Mouse (Mus musculus) embryonic facial prominence, embryonic 14.5 days (tissue): ENCODE measurements around the gene Gata5. TPM values are rescaled to one million over a fixed set of nuclear protein-coding genes. Genes with fewer than 3 reads are reported as not detected.

ENCODE experiments used
- ATAC-seq: fragments of 200-750 bp; cut with Nextera tagmentation; 2 replicates; pipeline ENCODE4 v1.8.0; 2017; ENCODE audit warnings: low read depth, moderate number of reproducible peaks, moderate TSS enrichment
- DNase-seq: peaks from one replicate; pipeline ENCODE4 v3.0.0-alpha.2; 2015; ENCODE audit warnings: low spot score
- H3K27ac ChIP-seq: fragments of 300-500 bp; sonication (generic); replicated peaks from 2 replicates; pipeline ENCODE4 v1.5.1; 2014; ENCODE audit warnings: low read depth, mild to moderate bottlenecking, low read length, moderate library complexity
- H3K27me3 ChIP-seq: fragments of 300-500 bp; sonication (generic); replicated peaks from 2 replicates; pipeline ENCODE4 v1.6.1; 2014; ENCODE audit warnings: low read length; ENCODE audit not compliant: control insufficient read depth, insufficient read depth
- H3K36me3 ChIP-seq: fragments of 300-500 bp; sonication (generic); 2 replicates; pipeline ENCODE4 v1.6.1; 2014; ENCODE audit warnings: low read length, mixed read lengths; ENCODE audit not compliant: control insufficient read depth, insufficient read depth
- H3K4me1 ChIP-seq: fragments of 300-500 bp; sonication (generic); 2 replicates; pipeline ENCODE4 v1.6.1; 2014; ENCODE audit warnings: antibody characterized with exemption, low read length; ENCODE audit not compliant: control insufficient read depth, insufficient read depth
- H3K4me2 ChIP-seq: fragments of 300-500 bp; sonication (generic); 2 replicates; pipeline ENCODE4 v1.6.1; 2014; ENCODE audit warnings: low read depth, mild to moderate bottlenecking, low read length, moderate library complexity, mixed read lengths
- H3K4me3 ChIP-seq: fragments of 300-500 bp; sonication (generic); 2 replicates; pipeline ENCODE4 v1.5.1; 2014; ENCODE audit warnings: low read depth, mild to moderate bottlenecking, low read length
- H3K9ac ChIP-seq: fragments of 300-500 bp; sonication (generic); 2 replicates; pipeline ENCODE4 v1.6.1; 2014; ENCODE audit warnings: low read depth, mild to moderate bottlenecking, low read length, moderate library complexity, mixed read lengths
- H3K9me3 ChIP-seq: fragments of 300-500 bp; sonication (generic); 2 replicates; pipeline ENCODE4 v1.6.1; 2016; ENCODE audit warnings: low read length; ENCODE audit not compliant: control insufficient read depth
- WGBS: fragments of 180-500 bp; shearing (Covaris S2); extraction: QIAGEN DNeasy Blood & Tissue Kit; methylation state at CpG from one replicate; pipeline ENCODE4 v1.1.7; 2014; 5-methylcytosine and 5-hydroxymethylcytosine counted together
- polyA plus RNA-seq: library from polyadenylated mRNA; unstranded; fragments of >200 nt; fragmentation: Nextera tagmentation; extraction: Ambion mirVana; gene quantifications from 2 replicates; pipeline ENCODE4 v1.2.1, GENCODE M21; 2014

Gata5 gene
- polyA plus RNA-seq, 1 experiment from 2014 or later: not detected

DNA sequence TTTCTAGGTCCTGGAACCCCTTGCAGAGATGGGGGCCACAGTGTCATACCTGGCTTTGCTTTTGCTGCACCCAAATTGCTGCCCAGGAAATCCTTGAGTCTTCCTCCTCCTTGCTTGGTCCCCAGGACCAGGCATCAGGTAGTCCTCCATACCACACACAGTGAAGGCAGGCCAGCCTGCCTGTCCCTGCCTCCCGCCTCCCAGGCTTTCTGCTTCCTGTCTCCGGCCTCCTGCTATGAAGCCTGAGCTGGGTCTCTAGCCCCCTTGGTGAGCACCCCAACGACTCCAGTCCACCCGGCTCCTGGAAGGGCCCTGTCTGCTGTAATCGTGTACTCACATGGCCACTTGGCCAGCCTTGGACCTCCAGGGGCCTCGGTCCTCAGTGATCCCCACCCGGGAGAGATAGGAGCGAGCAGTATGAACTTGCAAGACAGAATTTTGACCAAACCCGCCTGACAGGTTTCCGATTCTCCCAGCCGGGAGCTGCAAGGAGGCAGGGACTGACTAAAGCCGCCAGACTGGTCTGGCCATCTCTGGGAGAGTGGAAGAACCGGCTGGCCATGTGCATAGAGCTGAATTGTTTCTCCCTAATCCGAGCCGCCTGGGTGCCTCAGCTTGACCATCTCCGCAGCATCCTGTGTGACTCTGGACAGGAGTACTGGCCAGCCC, 44.9 kb downstream of the Gata5 start, which contains the start of gene Rbbp8nl:
Gene Rbbp8nl (minus strand): TSS at position 440 of the 669 bp plus-strand sequence.
- peak within 1 kb of the TSS; percentile 38 for H3K4me2 ChIP-seq
- WGBS: 26% methylated on average over 16 of the region's 16 CpGs
- peak within 1 kb of the TSS; percentile 77 for H3K27ac ChIP-seq
- H3K4me3 ChIP-seq: peak within 1 kb of the TSS; percentile 20; the same call in 1 of the 2 replicates
- ATAC-seq (peak; percentile 83), DNase-seq (peak; percentile 89)
- no peaks in the 10 kb centered on the region for H3K27me3 ChIP-seq
- H3K36me3 ChIP-seq: no peaks in the 10 kb centered on the region
- H3K9me3 ChIP-seq: no peaks in the 10 kb centered on the region
- H3K9ac ChIP-seq: peak within 1 kb of the TSS; percentile 34; the same call in 1 of the 2 replicates
- H3K4me1 ChIP-seq: no peaks in the 10 kb centered on the region

DNA sequence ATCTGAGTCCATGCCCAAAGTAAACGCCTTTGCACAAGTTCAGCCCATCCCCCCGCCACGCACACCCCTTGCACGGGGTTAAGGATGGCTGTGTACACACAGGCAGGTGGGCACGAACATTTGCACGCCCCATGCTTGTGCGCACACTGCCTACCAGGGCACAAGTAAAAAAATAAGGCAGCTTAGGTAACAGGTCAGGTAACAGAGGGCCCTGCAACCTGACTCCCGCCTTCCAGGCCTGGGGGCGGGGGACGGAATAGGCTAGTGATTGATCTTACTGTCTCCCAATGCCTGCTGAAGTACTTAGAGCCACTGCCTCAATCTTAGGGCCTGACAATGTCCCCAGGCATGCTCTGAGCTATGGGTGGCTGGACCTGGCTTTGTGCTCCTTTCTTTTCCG, 45.5 kb downstream of the Gata5 start:
- ATAC-seq (peak; percentile 66), DNase-seq (no peak)
- WGBS: 38% methylated on average over 11 of the region's 11 CpGs
- H3K36me3 ChIP-seq: no peaks in the 10 kb centered on the region
- peak overlapping the region; percentile 38 for H3K4me2 ChIP-seq
- H3K4me3 ChIP-seq: peak overlapping the region; percentile 20; the same call in 1 of the 2 replicates
- 0 out of 2 replicates have a peak overlapping the region, but pooled peaks have one; percentile 34 for H3K9ac ChIP-seq
- H3K27ac ChIP-seq: peak overlapping the region; percentile 77; the same call in 1 of the 2 replicates
- no peaks in the 10 kb centered on the region for H3K27me3 ChIP-seq
- no peaks in the 10 kb centered on the region for H3K9me3 ChIP-seq
- H3K4me1 ChIP-seq: no peaks in the 10 kb centered on the region

DNA sequence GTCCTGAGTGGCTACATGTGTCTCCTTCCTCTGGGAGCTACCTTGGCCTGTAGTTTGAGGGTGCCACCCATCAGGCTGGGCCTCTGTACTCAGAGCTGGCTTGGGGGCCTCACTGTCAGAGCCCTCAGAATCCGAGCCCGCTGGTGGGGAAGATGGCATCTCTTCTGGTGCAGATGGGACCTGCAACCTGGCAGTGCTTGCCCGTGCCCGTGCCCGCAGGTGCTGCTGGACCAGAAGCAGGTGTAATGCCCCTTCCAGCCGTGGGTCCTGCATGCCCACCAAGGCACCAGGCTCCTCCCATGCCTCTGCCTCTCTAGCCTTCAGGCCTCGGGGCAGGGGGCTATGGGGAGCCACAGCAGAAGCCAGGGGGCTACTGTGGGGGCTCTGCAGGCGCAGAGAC, 55.2 kb downstream of the Gata5 start:
- WGBS: 81% methylated on average over 8 of the region's 8 CpGs
- no peak overlapping the region for H3K4me3 ChIP-seq
- H3K36me3 ChIP-seq: no peaks in the 10 kb centered on the region
- no peaks in the 10 kb centered on the region for H3K9me3 ChIP-seq
- H3K4me1 ChIP-seq: no peaks in the 10 kb centered on the region; the same call in 1 of the 2 replicates
- ATAC-seq (no peak), DNase-seq (no peak)
- H3K27ac ChIP-seq: no peak overlapping the region
- no peaks in the 10 kb centered on the region for H3K27me3 ChIP-seq
- no peak overlapping the region for H3K9ac ChIP-seq
- no peak overlapping the region for H3K4me2 ChIP-seq

DNA sequence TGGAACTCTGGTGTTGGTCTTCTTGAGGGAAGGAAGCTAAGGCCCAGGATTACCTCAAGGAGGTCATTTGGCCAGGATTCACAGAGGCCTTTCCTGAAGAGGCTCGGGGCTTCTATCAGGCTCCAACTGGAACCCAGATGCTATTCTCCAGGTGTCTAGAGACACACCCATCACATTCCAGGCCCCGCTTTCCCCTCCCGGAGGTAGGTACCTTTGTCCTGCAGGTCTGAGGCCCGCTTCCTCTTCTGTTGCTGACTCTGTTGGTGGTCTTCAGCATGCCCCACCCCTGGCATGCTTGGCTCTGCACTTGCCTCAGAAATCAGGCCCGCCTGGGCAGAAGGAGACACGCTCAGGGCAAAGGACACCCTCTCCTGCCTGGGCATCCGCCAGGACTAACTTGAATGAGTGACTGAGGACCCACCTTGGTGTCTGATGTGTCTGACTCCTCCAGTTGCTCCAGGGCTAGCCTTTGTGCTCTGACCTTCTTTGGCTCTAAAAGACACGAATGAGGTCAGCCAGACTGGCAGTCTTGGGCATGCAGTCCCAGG, 56.7 kb downstream of the Gata5 start:
- H3K27ac ChIP-seq: no peak overlapping the region
- WGBS: 59% methylated on average over 6 of the region's 8 CpGs

DNA sequence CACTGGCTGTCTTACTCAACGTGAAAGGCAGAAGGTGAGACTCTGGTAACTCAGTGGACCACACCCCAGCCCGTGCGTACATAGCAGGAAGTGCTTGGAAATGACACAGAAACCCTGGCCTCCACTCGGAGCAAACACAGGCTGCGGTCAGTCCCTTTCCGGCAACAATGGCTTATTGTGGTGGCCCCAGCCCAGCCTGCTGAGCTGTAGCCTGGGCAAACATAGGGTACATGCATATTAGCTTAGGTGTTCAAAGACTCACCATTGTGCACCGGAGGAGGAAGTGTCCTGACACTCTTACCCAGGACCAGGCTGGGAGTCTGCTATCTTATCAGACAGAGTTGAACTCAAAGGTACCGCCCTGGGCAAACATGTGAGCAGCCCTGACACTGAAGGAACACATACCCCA, 57.6 kb downstream of the Gata5 start:
- Histone ChIP-seq H3K27me3 (no peaks in the 10 kb centered on the region; the same call in 1 of the 2 replicates), H3K4me3 (no peak overlapping the region), H3K9ac (no peak overlapping the region), H3K27ac (no peak overlapping the region), H3K4me2 (no peak overlapping the region), H3K9me3 (no peaks in the 10 kb centered on the region), H3K4me1 (peaks cover 8% of the 10 kb centered on the region), H3K36me3 (no peaks in the 10 kb centered on the region)
- DNase-seq (no peak), ATAC-seq (no peak)
- 41% methylated on average over 8 of the region's 8 CpGs for whole genome bisulfite sequencing

More for the DNA sequence above, 56.7 kb downstream of the Gata5 start:
- ATAC-seq: no peak
- Histone ChIP-seq H3K4me1 (no peaks in the 10 kb centered on the region; the same call in 1 of the 2 replicates), H3K4me2 (no peak overlapping the region), H3K4me3 (no peak overlapping the region), H3K36me3 (no peaks in the 10 kb centered on the region), H3K9ac (no peak overlapping the region), H3K27me3 (no peaks in the 10 kb centered on the region; the same call in 1 of the 2 replicates), H3K9me3 (no peaks in the 10 kb centered on the region)
- no peak for DNase-seq

DNA sequence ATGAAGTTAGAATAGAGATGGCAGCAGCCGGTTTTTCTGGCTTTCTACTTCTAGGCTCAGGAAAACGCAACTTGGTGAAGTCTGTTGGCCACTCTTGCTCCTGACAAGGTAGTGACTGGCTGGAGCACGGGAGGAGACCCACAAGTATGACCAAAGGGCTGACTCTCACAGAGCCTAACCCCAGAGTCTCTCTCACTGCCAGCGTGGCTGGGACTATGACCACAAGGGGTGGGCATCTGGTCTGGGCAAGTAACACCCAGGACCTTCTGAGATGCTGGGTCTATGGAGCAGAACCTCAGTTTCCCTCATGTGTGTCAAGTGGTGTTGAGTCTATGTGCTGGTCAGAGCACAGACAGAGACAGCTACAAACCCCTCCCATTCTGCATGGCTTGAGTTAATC, 58.1 kb downstream of the Gata5 start:
- H3K36me3 ChIP-seq: no peaks in the 10 kb centered on the region
- no peaks in the 10 kb centered on the region; the same call in 1 of the 2 replicates for H3K27me3 ChIP-seq
- 53% methylated on average over 4 of the region's 4 CpGs for WGBS
- peaks cover 10% of the 10 kb centered on the region for H3K4me1 ChIP-seq
- no peak overlapping the region for H3K27ac ChIP-seq
- H3K9me3 ChIP-seq: no peaks in the 10 kb centered on the region
- ATAC-seq: no peak
- H3K9ac ChIP-seq: no peak overlapping the region
- no peak for DNase-seq
- no peak overlapping the region for H3K4me3 ChIP-seq
- H3K4me2 ChIP-seq: peak overlapping the region; percentile 11; the same call in 1 of the 2 replicates

DNA sequence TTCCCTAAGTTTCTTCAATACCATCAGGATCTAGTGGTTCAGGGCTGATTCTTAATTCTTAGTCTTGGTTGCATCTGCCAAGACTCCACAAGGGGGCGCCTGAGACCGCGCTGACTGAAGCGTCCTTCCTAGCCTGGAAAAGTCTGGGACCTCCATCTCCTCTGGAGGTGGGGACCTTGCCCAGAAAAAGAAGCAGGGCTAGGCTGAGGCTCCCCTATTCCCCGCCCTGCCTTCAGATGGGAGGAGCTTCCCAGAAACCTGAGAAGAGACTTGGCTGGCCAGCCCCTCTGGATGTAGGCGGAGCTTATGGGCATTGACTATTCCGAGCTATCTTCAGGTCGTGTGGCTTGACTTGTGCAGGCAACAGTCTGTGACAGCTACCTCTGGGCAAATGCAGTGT, 58.7 kb downstream of the Gata5 start:
- Histone ChIP-seq H3K36me3 (no peaks in the 10 kb centered on the region), H3K4me1 (peaks cover 10% of the 10 kb centered on the region), H3K4me3 (no peak overlapping the region), H3K4me2 (peak overlapping the region; percentile 11; the same call in 1 of the 2 replicates), H3K27me3 (no peaks in the 10 kb centered on the region; the same call in 1 of the 2 replicates), H3K27ac (no peak overlapping the region), H3K9me3 (no peaks in the 10 kb centered on the region), H3K9ac (no peak overlapping the region)
- WGBS: 2% methylated on average over 8 of the region's 8 CpGs
- DNase-seq (peak; percentile 92), ATAC-seq (peak; percentile 48)
